Mouse (Mus musculus) kidney, postnatal 0 days (tissue): ENCODE results near the gene Lbr. TPM values are rescaled to one million over a fixed set of nuclear protein-coding genes. Genes with fewer than 3 reads are reported as not detected.
A peak's percentile ranks its signal among the peaks of the same experiment; 100 is the strongest.

Experiments
- ATAC-seq: fragments of 200-750 bp; cut with Nextera tagmentation; replicated peaks from 2 replicates; pipeline ENCODE4 v1.8.0; 2017; ENCODE audit warnings: low read depth, moderate number of reproducible peaks, moderate TSS enrichment, moderate library complexity; ENCODE audit not compliant: low FRiP score
- DNase-seq: peaks from one replicate; pipeline ENCODE4 v3.0.0-alpha.2; 2016; ENCODE audit warnings: low spot score
- H3K27ac ChIP-seq: fragments of 300-500 bp; sonication (generic); 2 replicates; pipeline ENCODE4 v1.5.1; 2014; ENCODE audit warnings: mild to moderate bottlenecking
- H3K27me3 ChIP-seq: fragments of 300-500 bp; sonication (generic); 2 replicates; pipeline ENCODE4 v1.6.1; 2014; ENCODE audit warnings: low read length, mixed read lengths; ENCODE audit not compliant: insufficient read depth
- H3K36me3 ChIP-seq: fragments of 300-500 bp; sonication (generic); 2 replicates; pipeline ENCODE4 v1.6.1; 2014; ENCODE audit warnings: low read length, mixed read lengths; ENCODE audit not compliant: insufficient read depth
- H3K4me1 ChIP-seq: fragments of 300-500 bp; sonication (generic); replicated peaks from 2 replicates; pipeline ENCODE4 v1.6.1; 2014; ENCODE audit warnings: antibody characterized with exemption, low read length, mixed read lengths; ENCODE audit not compliant: insufficient read depth
- H3K4me2 ChIP-seq: fragments of 300-500 bp; sonication (generic); 2 replicates; pipeline ENCODE4 v1.6.1; 2014; ENCODE audit warnings: mild to moderate bottlenecking, low read length, moderate library complexity, mixed read lengths
- H3K4me3 ChIP-seq: fragments of 300-500 bp; sonication (generic); replicated peaks from 2 replicates; pipeline ENCODE4 v1.5.1; 2014; ENCODE audit warnings: low read depth, low read length
- H3K9ac ChIP-seq: fragments of 300-500 bp; sonication (generic); 2 replicates; pipeline ENCODE4 v1.6.1; 2014; ENCODE audit warnings: low read depth, low read length
- H3K9me3 ChIP-seq: fragments of 300-500 bp; sonication (generic); replicated peaks from 2 replicates; pipeline ENCODE4 v1.6.1; 2016; ENCODE audit warnings: low read length, inconsistent platforms, mixed read lengths
- CTCF ChIP-seq: IDR thresholded peaks from 2 replicates; pipeline ENCODE4 v1.5.1; 2016; ENCODE audit warnings: antibody characterized with exemption, low read depth, mild to moderate bottlenecking, moderate library complexity
- WGBS: fragments of 180-500 bp; shearing (Covaris S2); extraction: QIAGEN DNeasy Blood & Tissue Kit; methylation state at CpG from one replicate; pipeline ENCODE4 v1.1.7; 2014; 5-methylcytosine and 5-hydroxymethylcytosine counted together
- polyA plus RNA-seq: library from polyadenylated mRNA; unstranded; fragments of >200 nt; fragmentation: Nextera tagmentation; extraction: Ambion mirVana; gene quantifications from 2 replicates; pipeline ENCODE4 v1.2.1, GENCODE M21; 2015

Gene Lbr
- polyA plus RNA-seq, 1 experiment from 2014 or later: 55.2 TPM

DNA sequence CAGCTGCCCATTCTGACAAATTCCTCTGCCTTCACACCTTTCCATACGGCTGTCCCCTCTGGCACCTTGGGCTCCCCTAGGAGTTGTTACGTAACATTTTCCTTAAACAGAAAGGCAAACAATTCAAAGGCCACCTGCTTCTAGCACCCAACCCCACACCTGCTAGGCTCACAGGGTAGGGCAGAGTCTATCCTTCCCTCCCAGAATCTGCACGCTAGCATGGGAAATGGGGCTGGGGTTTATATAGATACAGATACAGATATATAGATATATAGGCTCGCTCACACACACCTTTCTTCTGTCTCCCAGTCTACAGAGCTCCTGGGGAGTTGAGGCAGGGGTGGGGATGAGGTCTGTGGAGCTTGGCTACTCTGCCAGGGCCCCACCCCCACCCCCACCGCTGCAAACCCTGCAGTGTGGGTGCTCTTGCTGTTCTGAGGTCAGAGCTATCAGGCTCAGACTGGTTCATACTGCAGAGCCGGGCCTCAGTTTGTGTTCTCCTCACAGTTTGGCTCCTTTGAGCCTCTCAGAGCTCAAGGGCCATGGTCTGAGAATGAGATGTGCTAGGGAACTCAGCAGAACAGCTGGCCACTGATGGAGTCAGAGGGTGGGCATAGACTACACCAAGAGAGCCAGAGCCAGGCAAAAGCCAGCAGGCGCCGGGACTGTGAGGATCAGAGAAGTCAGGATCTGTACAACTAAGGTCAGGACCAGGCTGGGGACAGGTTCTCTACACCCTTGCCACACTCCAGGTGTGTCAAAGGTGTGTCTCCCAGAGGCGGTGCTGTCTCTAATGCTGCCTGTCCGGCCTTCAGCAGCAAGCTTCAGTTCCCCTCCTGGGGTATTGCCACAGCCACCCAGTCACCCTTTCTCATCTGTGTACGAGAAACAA, 22.4 kb upstream of the Lbr start:
- H3K27me3 ChIP-seq: no peaks in the 10 kb centered on the region
- no peak for TF ChIP-seq CTCF
- no peak for DNase-seq
- 76% methylated on average over 11 of the region's 11 CpGs for WGBS
- no peak overlapping the region for H3K27ac ChIP-seq
- no peak overlapping the region for H3K4me3 ChIP-seq
- no peaks in the 10 kb centered on the region for H3K9me3 ChIP-seq
- no peak overlapping the region for H3K9ac ChIP-seq
- no peaks in the 10 kb centered on the region for H3K36me3 ChIP-seq
- no peak overlapping the region for H3K4me2 ChIP-seq
- no peaks in the 10 kb centered on the region for H3K4me1 ChIP-seq
- no peak for ATAC-seq

DNA sequence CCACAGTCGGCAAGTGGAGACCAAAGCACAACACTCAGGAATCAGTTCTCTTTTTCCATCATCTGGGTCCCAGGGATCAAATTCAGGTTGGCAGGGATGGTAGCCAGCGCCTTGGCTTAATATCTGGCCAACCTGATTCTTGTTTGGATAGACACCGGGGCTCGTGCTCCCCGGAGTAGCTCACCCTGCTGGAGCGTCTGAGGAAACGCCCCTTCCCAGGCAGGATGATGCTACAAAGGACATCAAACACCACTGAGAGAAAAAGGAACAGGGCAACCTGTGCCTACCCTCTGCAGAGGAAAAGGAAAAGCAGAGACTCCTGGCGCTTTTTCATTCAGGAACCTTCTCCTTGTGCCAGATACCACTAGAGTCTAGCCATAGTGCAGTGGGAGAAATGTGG, 20.6 kb upstream of the Lbr start:
- Histone ChIP-seq H3K4me2 (no peak overlapping the region), H3K27ac (no peak overlapping the region), H3K27me3 (no peaks in the 10 kb centered on the region), H3K9me3 (no peaks in the 10 kb centered on the region), H3K4me3 (no peak overlapping the region), H3K4me1 (no peaks in the 10 kb centered on the region), H3K9ac (no peak overlapping the region), H3K36me3 (no peaks in the 10 kb centered on the region)
- ATAC-seq (no peak), DNase-seq (no peak)
- no peak for TF ChIP-seq CTCF
- WGBS: 35% methylated on average over 8 of the region's 8 CpGs

DNA sequence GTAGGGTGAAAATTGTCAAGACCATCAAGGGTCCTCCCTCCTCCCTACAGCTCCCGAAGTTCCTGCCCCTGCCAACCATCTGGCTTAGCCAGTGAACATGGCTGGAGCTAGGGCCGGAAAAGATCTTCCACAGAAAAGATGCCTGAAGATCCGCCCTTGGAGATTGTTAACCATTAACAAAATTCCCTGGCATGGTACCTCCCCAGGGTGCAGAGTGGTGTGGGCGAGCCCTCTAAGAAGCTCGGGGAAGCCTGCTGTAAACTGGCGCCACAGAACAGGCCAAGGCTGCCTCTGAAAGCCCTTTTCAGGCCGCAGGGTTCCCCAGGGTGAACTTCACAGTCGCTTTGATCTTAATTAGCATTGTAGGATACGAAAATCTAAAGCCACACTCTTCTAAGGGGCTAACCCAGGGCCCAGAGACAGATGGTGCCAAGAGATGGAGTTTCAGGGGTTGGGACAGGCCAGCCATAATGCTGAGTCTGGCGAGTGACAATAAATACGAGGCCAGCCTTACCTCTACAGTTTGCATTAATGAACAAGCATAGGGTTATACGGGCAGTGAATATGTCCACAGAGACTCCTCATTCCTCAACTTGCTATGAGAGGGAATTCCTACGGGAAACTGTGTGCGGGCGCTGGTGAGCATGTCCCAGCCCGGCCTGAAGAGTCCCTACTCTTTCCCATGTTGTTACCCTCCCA, 20.0 kb upstream of the Lbr start:
- Histone ChIP-seq H3K4me3 (no peak overlapping the region), H3K4me2 (no peak overlapping the region), H3K27me3 (no peaks in the 10 kb centered on the region), H3K9me3 (no peaks in the 10 kb centered on the region), H3K9ac (no peak overlapping the region), H3K27ac (no peak overlapping the region), H3K4me1 (no peaks in the 10 kb centered on the region), H3K36me3 (no peaks in the 10 kb centered on the region)
- DNase-seq (no peak), ATAC-seq (no peak)
- WGBS: 53% methylated on average over 16 of the region's 16 CpGs
- TF ChIP-seq CTCF: no peak

- Histone ChIP-seq H3K27ac (no peak overlapping the region), H3K4me3 (no peak overlapping the region), H3K4me2 (no peak overlapping the region), H3K9ac (no peak overlapping the region), H3K9me3 (no peaks in the 10 kb centered on the region), H3K36me3 (no peaks in the 10 kb centered on the region), H3K27me3 (no peaks in the 10 kb centered on the region), H3K4me1 (no peaks in the 10 kb centered on the region)
- no peak for DNase-seq
- TF ChIP-seq CTCF: no peak
- ATAC-seq: no peak
- 68% methylated on average over 2 of the region's 2 CpGs for whole genome bisulfite sequencing
Observed at GRCm38 (mm10) chr1:181861181-181861902, 18.5 kb upstream of the Lbr start.

DNA sequence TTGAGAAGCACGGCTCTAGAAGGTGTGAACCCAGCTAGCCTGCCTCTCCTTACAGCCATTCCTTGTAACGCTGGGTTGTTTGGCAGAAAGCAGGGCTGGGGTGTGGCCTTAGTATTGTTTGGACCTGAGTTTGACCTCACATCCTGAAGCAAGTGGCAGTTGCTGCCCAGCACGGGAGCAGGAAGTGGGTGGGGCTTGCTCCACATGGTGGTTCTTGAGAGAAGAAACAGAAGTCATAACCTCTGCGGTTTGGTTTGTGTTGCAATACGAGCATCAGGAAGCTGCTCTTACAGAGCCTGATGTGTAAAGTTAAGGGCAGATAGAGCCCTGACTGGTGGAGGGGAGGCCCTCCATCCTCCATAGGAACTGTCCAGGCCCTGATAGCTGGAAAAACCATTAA, 17.8 kb upstream of the Lbr start:
- no peaks in the 10 kb centered on the region for H3K27me3 ChIP-seq
- H3K9me3 ChIP-seq: no peaks in the 10 kb centered on the region
- peak; percentile 77 for ATAC-seq
- H3K4me3 ChIP-seq: no peak overlapping the region
- H3K4me1 ChIP-seq: no peaks in the 10 kb centered on the region
- no peak overlapping the region for H3K27ac ChIP-seq
- H3K36me3 ChIP-seq: no peaks in the 10 kb centered on the region
- DNase-seq: peak; percentile 88
- H3K4me2 ChIP-seq: no peak overlapping the region
- no peak for TF ChIP-seq CTCF
- no peak overlapping the region for H3K9ac ChIP-seq
- 9% methylated on average over 5 of the region's 5 CpGs for WGBS

DNA sequence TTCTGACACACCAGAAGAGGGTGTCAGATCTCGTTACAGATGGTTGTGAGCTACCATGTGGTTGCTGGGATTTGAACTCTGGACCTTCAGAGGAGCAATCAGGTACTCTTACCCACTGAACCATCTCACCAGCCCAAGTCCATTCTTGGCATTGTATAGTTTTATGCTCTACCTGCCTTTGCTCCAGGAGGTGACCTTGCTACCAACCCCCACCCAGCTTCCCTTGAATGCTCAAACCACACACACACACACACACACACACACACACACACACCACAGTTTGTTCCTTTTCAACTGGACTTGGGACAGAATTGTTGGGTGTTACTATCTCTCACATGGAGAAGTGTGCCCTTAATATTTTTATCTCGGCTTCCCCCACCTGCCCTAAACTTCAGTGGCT, 13.5 kb upstream of the Lbr start:
- Histone ChIP-seq H3K4me2 (no peak overlapping the region), H3K4me3 (no peak overlapping the region), H3K4me1 (0 out of 2 replicates have a peak, but pooled peaks cover 4% of the 10 kb centered on the region), H3K9ac (no peak overlapping the region), H3K27me3 (no peaks in the 10 kb centered on the region), H3K27ac (no peak overlapping the region), H3K9me3 (no peaks in the 10 kb centered on the region), H3K36me3 (no peaks in the 10 kb centered on the region)
- WGBS: 78% methylated on average over 2 of the region's 2 CpGs
- ATAC-seq: no peak
- no peak for TF ChIP-seq CTCF
- no peak for DNase-seq
